Mouse (Mus musculus) yolk sac, embryonic 10.5 days (tissue): ENCODE measurements at regions not wholly inside any gene's neighbourhood (a gene's known extent, or its start where the extent isn't known, plus 50 kb on each side); places are given as distances from the start of the nearest gene placed in this dataset.

Experiments
- DNase-seq: peaks from one replicate; pipeline ENCODE4 v3.0.0-alpha.2; 2017; ENCODE audit warnings: low spot score

DNA sequence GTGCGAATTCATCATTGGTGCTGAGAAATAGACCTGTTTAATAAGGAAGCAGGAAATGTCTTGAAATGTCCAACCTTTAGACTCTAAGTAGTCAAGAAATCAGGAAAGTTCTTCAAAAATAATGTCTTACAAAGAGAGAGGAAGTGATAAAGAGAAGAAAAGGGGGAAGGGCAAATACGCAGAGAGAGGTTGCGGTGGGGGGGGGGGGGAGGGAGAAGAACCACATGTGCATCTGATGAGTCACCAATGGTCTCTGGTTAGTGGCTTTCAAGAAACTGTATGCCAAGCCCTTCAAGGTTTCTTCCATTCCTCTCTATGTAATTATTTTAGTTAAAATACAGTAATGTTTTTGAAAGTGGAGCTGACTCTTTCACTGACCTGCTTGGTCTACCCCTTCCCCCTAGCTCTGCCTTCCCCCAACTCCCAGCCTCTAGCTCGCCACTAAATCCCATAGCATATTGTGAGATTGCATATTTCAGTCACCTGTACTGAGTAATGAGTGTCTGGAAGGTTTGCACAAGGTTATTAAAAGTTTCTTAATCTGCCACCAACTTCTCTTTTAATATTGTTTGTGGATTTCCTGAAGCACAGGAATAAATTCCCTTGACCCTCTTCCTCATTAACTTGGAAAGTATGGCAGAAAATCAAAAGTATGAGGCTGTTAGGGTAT is 70.8 kb upstream of the Tle4 start:
- no peak for DNase-seq

DNA sequence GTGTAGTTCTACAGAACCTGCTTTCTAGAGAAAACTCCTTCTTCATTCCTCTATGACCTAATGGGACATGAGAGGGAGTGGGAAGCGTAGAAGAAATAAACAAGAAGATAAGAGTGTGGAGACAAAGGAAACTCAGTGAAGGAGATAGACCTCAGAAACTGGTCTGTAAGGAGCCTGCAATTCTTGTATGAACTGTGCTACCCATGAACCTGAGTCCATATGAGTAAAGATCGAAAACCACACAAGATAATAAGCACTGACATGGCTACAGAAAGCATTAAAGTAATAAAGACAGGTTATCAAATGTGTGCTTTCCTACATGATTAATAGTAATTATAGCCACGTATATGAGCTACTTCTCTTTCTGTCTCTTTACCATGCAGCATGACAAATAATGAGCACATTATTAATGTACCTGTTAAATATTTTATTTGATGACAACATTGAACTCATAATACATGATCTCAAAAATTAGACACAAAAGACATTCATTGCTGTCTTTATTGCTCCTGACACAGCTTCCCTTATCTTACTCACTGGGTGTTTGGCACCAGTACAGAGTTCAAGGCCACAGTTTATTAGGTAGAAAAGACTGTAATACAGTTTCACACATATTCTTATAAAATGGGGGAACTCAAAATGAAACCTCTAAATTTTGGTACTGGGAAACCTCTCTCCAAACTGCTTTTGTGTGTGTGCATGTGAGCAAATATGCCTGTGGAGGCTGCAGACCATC is 67.0 kb upstream of the Tle4 start:
- DNase-seq, result no peak

DNA sequence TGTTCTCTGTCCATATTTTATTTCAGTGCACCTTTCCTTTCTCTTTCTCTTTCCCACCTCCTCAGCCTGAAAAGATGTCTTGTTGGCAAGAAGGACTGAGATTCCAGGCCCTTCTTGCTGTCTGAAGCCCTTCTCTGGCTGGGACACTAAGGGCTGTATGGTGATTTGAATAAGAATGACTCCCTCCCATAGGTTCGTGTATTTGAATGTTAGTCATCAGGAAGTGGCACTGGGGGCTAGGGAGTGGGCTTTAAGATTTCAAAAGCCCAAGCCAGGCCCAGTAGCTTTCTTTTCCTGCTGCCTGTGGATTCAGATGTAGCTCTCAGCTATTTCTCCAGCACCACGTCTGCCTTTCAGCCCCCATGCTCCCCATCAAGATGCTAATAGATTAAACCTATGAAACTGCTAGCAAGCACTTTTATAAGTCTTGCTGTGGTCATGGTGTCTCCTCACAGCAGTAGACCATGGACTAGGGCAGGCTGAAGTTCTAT is 66.3 kb upstream of the Tle4 start:
- DNase-seq, result no peak

DNA sequence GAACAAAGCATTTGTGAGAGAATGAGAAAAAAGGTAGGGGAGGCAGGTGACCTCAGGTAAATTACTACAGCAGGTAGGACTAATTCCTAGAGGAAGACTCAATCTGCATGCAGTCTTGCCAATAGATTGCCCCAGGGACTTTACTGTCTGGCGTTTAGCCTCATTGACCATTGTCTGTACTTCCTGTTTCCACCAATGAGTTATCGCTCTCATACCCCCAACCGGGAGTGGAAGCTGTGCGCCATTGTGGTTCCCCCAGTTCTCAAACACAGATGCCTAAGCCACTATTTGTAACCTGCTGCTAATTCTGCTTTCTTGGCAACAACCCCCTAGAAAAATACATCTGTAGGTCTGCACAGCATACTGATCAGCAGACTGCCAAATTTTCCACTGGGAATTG is 65.5 kb upstream of the Tle4 start:
- DNase-seq, result no peak

DNA sequence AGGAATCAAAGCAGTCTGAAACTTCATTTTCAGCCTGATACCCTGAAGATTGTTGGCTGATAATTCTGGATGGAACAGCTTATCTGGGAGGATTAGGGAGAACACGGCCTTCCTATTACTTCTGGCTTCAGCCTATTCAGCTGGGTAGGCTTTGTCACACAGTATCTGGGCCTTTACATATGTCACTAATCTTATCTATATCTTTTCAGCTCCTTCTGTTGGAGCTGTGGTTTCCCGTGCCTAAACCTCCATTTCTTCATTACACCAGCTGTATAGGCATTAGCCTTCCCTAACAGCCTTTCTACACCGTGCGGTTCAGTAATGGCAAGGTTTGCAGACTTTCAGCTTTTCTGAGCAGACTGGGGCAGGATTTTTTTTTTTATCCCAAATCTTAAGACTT is 61.9 kb upstream of the Tle4 start:
- DNase-seq, result no peak

DNA sequence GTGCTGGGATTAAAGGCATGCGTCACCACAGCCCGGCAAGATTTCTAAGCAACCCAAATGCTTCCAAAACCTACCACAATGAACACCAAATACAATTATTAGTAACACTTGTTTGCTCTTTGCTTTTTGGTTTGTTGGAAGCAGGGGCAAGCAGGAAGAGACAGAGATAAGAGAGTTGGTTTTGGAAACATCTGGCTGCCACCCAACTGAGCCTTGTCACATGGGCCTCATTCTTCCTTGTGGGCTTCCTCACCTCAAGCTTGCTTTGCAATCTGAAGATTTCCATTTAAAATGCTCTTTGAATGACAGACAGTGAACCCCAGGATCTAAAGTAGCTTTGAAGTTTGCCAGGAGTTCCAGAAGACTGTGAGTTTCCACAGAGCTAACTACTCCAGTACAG is 60.6 kb upstream of the Tle4 start:
- DNase-seq, result no peak

DNA sequence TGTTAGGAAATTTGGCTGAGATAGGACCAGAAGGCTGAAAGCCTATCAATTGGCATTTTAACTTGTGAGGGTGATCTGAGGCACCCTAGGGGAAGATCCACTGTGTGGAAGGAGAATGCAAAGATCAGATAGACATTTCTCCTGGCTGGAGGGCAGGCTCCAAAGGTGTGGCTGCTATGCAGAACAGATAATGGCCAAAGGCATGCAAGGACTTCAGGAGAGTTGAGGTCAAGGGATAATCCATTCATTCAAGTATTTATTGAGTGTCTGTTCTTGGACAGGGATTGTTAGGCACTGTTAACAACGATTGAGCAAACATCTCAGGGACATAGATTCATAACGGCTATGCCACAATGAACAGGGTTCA is 58.2 kb upstream of the Tle4 start:
- no peak for DNase-seq

DNA sequence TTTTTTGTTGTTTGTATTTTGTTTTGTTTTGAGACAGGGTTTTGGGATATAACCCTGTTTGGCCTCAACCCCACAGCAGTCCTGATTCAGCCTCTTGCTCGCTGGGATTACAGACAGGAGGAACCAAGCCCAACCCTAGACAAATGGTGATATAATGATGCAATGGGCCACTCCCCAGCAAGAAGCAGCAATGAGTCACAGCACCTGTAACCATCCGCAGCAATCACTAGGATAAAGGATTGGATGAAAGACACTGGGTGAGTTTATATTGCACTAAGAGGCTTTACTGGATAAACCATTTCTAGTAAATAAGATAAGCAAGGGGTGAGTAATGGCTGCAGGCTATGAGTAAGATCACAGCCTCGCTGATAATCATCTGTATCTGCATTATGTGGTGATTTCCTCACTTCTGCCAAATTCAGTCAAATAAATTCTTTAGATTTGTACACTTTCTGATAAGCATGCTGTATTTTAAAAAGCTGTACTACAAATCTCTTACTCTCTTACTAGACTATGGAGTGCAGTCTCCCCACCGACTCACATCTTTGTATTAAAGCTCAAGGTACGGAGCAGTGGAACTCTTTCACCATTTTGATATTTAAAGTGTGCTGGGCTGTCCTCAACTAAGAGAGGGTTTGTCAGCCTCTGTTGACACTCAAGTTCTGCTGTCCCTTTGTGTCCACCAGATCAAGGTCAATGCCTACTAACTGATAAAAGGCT is 57.6 kb upstream of the Tle4 start:
- DNase-seq, result no peak
